Mouse (Mus musculus): ENCODE data around the gene Rnf186. TPM values are rescaled to one million over a fixed set of nuclear protein-coding genes. Genes with fewer than 3 reads are reported as not detected.

Gene Rnf186
- polyA plus RNA-seq (2012; rRNA removed) (not detected in 2 replicates), polyA plus RNA-seq (2014; fragmentation: Nextera tagmentation; extraction: Ambion mirVana) (not detected in 2 replicates)

DNA sequence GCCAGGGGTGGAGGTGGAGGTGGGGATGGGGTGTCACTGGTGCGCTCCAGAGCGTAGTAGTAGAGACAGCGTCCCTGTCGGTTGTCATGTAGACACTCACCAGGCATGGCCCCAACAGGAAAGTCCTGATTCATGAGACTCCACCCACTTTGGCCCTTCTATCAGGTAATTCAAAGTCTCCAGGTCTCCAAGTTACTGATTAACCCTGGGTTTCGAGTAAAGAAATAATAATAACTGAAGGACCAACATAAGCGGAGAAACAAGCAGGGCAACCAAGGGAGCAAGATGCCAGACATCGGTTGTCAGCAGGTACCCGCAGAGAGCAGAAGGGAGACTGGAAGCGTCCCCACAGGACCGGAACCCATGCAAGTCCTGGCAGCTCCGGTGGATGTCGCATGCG, at the start of gene Rnf186:
Rnf186 (plus strand) TSS at position 247 of the 400 bp plus-strand sequence.
- no peak for DNase-seq (ENCODE audit: low spot score)
- no peak for ATAC-seq (ENCODE audit: low FRiP score, low read depth)
- Histone ChIP-seq H3K36me3 (ENCODE audit: control insufficient read depth, insufficient read depth, low read length) (no peaks in the 10 kb centered on the region), H3K4me3 (replicated peaks; ENCODE audit: low read length) (no peak within 1 kb of the TSS), H3K9ac (ENCODE audit: low read depth, low read length, severe bottlenecking) (no peak within 1 kb of the TSS), H3K4me1 (ENCODE audit: control insufficient read depth, insufficient read depth, low read length) (no peaks in the 10 kb centered on the region; the same call in 1 of the 2 replicates), H3K4me2 (replicated peaks; ENCODE audit: low read depth, low read length, severe bottlenecking) (no peak within 1 kb of the TSS), H3K27me3 (ENCODE audit: control insufficient read depth, insufficient read depth, low read length) (no peaks in the 10 kb centered on the region), H3K27ac (replicated peaks; ENCODE audit: low read depth, low read length) (no peak within 1 kb of the TSS), H3K9me3 (ENCODE audit: control insufficient read depth, low read length) (no peaks in the 10 kb centered on the region)
- no peak for TF ChIP-seq POLR2A (IDR thresholded peaks at IDR 0.05; ENCODE audit: borderline replicate concordance, extremely low read depth, insufficient read depth, insufficient read length)
- 83% methylated on average over 13 of the region's 13 CpGs for WGBS

DNA sequence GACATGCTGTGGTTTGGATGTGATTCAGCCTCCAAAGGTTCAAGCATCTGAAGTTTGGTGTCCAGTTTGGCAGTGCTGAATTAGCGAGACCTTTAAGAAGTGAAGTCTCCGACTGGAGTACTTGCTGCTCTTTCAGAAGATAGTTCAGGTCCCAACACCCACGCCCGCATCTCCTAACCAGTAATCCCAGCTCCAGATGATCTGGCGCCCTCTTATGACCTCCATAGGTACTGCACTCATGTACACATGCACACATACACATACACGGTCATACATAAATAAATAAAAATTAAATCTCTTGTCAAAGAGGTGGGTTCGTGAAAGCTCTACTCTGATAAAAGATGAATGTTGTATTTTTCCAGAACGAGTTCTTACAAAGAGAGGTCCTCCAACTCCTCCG, 49.6 kb upstream of the Rnf186 start:
- no peak for ATAC-seq (ENCODE audit: low FRiP score, low read depth)
- H3K27me3 ChIP-seq (ENCODE audit: control insufficient read depth, insufficient read depth, low read length), result no peaks in the 10 kb centered on the region
- H3K9me3 ChIP-seq (ENCODE audit: control insufficient read depth, low read length), result no peaks in the 10 kb centered on the region
- no peaks in the 10 kb centered on the region for H3K36me3 ChIP-seq (ENCODE audit: control insufficient read depth, insufficient read depth, low read length)
- no peak for TF ChIP-seq POLR2A (IDR thresholded peaks at IDR 0.05; ENCODE audit: borderline replicate concordance, extremely low read depth, insufficient read depth, insufficient read length)
- DNase-seq (ENCODE audit: low spot score), result no peak
- no peak overlapping the region for H3K27ac ChIP-seq (replicated peaks; ENCODE audit: low read depth, low read length)
- no peak overlapping the region for H3K4me2 ChIP-seq (replicated peaks; ENCODE audit: low read depth, low read length, severe bottlenecking)
- H3K9ac ChIP-seq (ENCODE audit: low read depth, low read length, severe bottlenecking), result no peak overlapping the region
- 85% methylated on average over 9 of the region's 9 CpGs for WGBS
- no peak overlapping the region for H3K4me3 ChIP-seq (replicated peaks; ENCODE audit: low read length)
- H3K4me1 ChIP-seq (ENCODE audit: control insufficient read depth, insufficient read depth, low read length), result peaks cover 8% of the 10 kb centered on the region

DNA sequence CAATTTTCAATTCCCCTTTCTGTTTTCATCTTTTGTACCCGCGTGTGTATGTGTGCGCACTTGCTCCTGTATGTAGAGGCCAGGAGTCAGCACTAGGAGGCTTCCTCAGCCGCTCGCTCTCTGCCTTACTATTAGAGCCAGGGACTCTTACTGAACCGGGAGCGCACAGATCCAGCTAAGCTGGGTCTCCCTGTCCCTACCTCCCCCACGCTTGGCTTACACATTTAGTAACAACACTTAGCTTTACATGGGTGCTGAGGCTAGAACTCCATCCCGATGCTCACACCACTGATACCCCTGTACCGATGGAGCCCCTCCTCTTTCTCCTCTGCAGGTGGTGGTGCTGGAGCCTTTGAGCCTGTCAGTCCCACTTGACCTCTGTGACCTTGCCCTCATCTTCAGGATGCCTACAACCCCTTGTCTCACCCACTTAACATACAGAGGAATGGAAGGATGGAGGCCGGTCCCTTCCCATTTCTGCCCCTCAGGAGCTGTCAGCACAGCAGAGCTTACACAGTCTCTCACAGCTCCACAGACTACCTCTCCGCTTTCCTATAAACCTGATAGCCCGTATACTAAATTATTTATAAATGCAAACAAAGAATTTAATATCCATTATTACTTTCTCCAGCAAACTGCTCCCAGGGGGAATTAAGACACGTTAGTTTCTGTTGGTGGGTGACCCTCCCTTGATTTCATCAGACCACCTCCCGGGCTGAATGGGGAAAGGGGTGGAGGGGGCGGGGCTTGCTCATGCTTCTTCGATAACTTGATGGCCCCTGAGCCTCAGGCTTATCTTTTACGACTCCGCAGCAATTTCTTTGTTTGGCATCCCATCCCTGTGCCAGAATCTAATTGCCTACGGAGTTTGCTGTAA, 45.4 kb upstream of the Rnf186 start:
- ATAC-seq (ENCODE audit: low FRiP score, low read depth), result no peak; the same call in 1 of the 2 replicates
- H3K27me3 ChIP-seq (ENCODE audit: control insufficient read depth, insufficient read depth, low read length), result no peaks in the 10 kb centered on the region
- H3K4me3 ChIP-seq (replicated peaks; ENCODE audit: low read length), result peak overlapping the region; percentile 17
- H3K27ac ChIP-seq (replicated peaks; ENCODE audit: low read depth, low read length), result no peak overlapping the region
- no peak overlapping the region for H3K9ac ChIP-seq (ENCODE audit: low read depth, low read length, severe bottlenecking)
- peak overlapping the region; percentile 36 for H3K4me2 ChIP-seq (replicated peaks; ENCODE audit: low read depth, low read length, severe bottlenecking)
- no peaks in the 10 kb centered on the region; the same call in 1 of the 2 replicates for H3K4me1 ChIP-seq (ENCODE audit: control insufficient read depth, insufficient read depth, low read length)
- H3K36me3 ChIP-seq (ENCODE audit: control insufficient read depth, insufficient read depth, low read length), result no peaks in the 10 kb centered on the region
- no peaks in the 10 kb centered on the region for H3K9me3 ChIP-seq (ENCODE audit: control insufficient read depth, low read length)
- DNase-seq (ENCODE audit: low spot score), result no peak
- WGBS, result 37% methylated on average over 20 of the region's 20 CpGs
- TF ChIP-seq POLR2A (IDR thresholded peaks at IDR 0.05; ENCODE audit: borderline replicate concordance, extremely low read depth, insufficient read depth, insufficient read length), result no peak

DNA sequence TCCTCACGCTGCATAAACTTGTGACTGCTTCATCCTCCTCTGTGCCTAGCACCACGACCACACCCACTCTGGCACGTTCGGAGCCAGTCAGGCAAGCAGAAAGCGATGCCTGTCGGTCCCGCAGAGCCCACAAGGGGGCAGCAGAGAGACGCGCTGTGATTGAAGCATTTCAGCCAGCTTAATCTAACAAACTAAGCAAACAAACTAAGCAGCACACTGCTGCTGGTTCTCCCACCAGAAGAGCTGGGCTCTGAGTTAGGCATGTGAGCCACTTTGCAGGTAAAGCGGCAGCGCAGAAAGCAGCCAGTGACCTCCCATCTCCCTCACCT, 44.8 kb upstream of the Rnf186 start:
- no peak overlapping the region for H3K9ac ChIP-seq (ENCODE audit: low read depth, low read length, severe bottlenecking)
- no peak for TF ChIP-seq POLR2A (IDR thresholded peaks at IDR 0.05; ENCODE audit: borderline replicate concordance, extremely low read depth, insufficient read depth, insufficient read length)
- peak overlapping the region; percentile 36 for H3K4me2 ChIP-seq (replicated peaks; ENCODE audit: low read depth, low read length, severe bottlenecking)
- DNase-seq (ENCODE audit: low spot score), result peak; percentile 97
- WGBS, result 2% methylated on average over 11 of the region's 11 CpGs
- ATAC-seq (ENCODE audit: low FRiP score, low read depth), result peak; percentile 80
- no peaks in the 10 kb centered on the region for H3K27me3 ChIP-seq (ENCODE audit: control insufficient read depth, insufficient read depth, low read length)
- no peaks in the 10 kb centered on the region for H3K36me3 ChIP-seq (ENCODE audit: control insufficient read depth, insufficient read depth, low read length)
- peak overlapping the region; percentile 17 for H3K4me3 ChIP-seq (replicated peaks; ENCODE audit: low read length)
- no peaks in the 10 kb centered on the region; the same call in 1 of the 2 replicates for H3K4me1 ChIP-seq (ENCODE audit: control insufficient read depth, insufficient read depth, low read length)
- H3K27ac ChIP-seq (replicated peaks; ENCODE audit: low read depth, low read length), result no peak overlapping the region
- no peaks in the 10 kb centered on the region for H3K9me3 ChIP-seq (ENCODE audit: control insufficient read depth, low read length)

DNA sequence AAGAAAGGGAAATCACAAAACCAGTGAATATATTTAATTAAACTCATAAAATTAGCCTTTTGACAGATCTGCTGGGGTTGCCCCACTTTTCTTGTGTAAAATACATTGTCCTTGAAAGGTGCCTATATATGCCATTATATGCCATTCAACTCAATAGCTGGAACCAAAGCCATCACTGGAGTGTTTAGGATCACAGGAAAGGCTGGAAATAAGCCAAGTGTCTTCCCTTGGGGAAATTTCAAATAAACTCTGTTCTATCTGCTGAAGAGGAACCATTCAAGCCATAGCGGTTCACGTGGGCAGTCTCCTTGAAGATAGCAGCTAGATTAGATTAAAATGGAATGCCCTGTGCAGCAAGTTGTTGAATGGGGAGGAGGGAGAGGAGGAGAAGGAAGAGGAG, 41.4 kb upstream of the Rnf186 start:
- no peak for ATAC-seq (ENCODE audit: low FRiP score, low read depth)
- DNase-seq (ENCODE audit: low spot score), result no peak
- TF ChIP-seq POLR2A (IDR thresholded peaks at IDR 0.05; ENCODE audit: borderline replicate concordance, extremely low read depth, insufficient read depth, insufficient read length), result no peak
- Histone ChIP-seq H3K27me3 (ENCODE audit: control insufficient read depth, insufficient read depth, low read length) (no peaks in the 10 kb centered on the region), H3K4me3 (replicated peaks; ENCODE audit: low read length) (no peak overlapping the region), H3K36me3 (ENCODE audit: control insufficient read depth, insufficient read depth, low read length) (no peaks in the 10 kb centered on the region), H3K4me1 (ENCODE audit: control insufficient read depth, insufficient read depth, low read length) (no peaks in the 10 kb centered on the region; the same call in 1 of the 2 replicates), H3K27ac (replicated peaks; ENCODE audit: low read depth, low read length) (no peak overlapping the region), H3K4me2 (replicated peaks; ENCODE audit: low read depth, low read length, severe bottlenecking) (no peak overlapping the region), H3K9ac (ENCODE audit: low read depth, low read length, severe bottlenecking) (no peak overlapping the region), H3K9me3 (ENCODE audit: control insufficient read depth, low read length) (no peaks in the 10 kb centered on the region)
- WGBS, result 62% methylated on average over 2 of the region's 2 CpGs
